Mouse (Mus musculus): ENCODE measurements around the gene Vmn1r84. TPM values are rescaled to one million over a fixed set of nuclear protein-coding genes. Genes with fewer than 3 reads are reported as not detected.

The Vmn1r84 gene
- total RNA-seq (2021) (not detected), polyA plus RNA-seq (2012; rRNA removed) (not detected in 2 replicates)
- long read RNA-seq = 0 reads

DNA sequence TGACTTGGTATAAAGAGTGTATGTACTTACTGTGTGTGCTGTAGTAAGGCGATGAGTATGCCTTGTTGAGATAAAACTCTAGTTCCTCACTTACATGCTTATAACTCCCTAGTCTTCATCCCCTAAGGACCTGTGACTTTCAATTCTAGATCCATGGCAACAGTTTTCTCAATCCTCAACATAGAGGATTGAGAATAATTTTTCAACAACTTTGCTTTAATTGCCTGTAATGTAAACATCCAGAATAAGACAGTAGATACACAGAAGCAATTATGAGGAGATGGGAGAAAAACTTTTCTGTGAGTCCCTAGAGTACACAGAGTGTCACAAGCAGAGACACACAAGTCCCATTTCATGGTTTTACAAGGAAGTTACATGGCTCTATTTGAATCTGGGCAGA, at the start of gene Vmn1r84:
Vmn1r84 (minus strand) TSS at position 101 of the 400 bp plus-strand sequence.
- no peak for DNase-seq

DNA sequence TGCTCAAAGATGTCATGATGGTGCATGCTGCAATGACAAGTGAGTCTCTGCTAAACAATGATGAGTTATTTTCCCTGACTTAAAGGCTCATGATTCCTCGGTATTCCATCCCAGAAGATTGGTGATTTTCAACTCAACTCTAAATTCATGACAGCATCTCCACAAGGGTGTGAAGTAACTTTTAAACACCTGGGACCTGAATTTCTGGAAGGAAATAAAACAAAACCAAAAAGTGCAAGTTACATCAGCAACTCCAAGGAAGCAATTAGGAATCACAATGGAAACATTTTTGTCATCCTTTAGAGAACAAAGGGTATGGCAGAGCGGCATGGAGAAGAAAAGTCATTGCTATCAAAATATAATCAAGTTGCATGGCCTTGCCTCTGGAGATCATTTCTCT, 39.7 kb downstream of the Vmn1r84 start, which contains the start of gene Vmn1r83:
Vmn1r83 (minus strand) TSS at position 101 of the 400 bp plus-strand sequence.
- DNase-seq = no peak

Small RNA genes within 50 kb of the gene (microRNA-seq; reads per million reads assigned to microRNA genes)
- gene Gm23521 = 0 reads per million in 2 experiments

Other genes starting within 250 kb of the Vmn1r84 start
- gene Vmn1r78, start 219.0 kb downstream of the Vmn1r84 start, total RNA-seq (2021) = not detected
- not detected in 2 replicates for gene Vmn1r78, start 219.0 kb downstream of the Vmn1r84 start, polyA plus RNA-seq (2012; rRNA removed)
- not detected for gene Vmn1r79, start 198.0 kb downstream of the Vmn1r84 start, total RNA-seq (2021)
- not detected in 2 replicates for gene Vmn1r79, start 198.0 kb downstream of the Vmn1r84 start, polyA plus RNA-seq (2012; rRNA removed)
- gene Vmn1r80, start 180.0 kb downstream of the Vmn1r84 start, total RNA-seq (2021) = not detected
- gene Vmn1r80, start 180.0 kb downstream of the Vmn1r84 start, polyA plus RNA-seq (2012; rRNA removed) = not detected in 2 replicates
- gene Vmn1r81, start 101.0 kb downstream of the Vmn1r84 start, total RNA-seq (2021) = not detected
- gene Vmn1r81, start 101.0 kb downstream of the Vmn1r84 start, polyA plus RNA-seq (2012; rRNA removed) = not detected in 2 replicates
- not detected for gene Vmn1r82, start 68.8 kb downstream of the Vmn1r84 start, total RNA-seq (2021)
- not detected in 2 replicates for gene Vmn1r82, start 68.8 kb downstream of the Vmn1r84 start, polyA plus RNA-seq (2012; rRNA removed)
- not detected for gene Vmn1r83, start 39.8 kb downstream of the Vmn1r84 start, total RNA-seq (2021)
- gene Vmn1r83, start 39.8 kb downstream of the Vmn1r84 start, polyA plus RNA-seq (2012; rRNA removed) = not detected in 2 replicates
- 1 to 10 TPM; 3.7 to 6.0 TPM for gene Zfp551, start 53.5 kb upstream of the Vmn1r84 start, total RNA-seq (2021)
- gene Zfp551, start 53.5 kb upstream of the Vmn1r84 start, polyA plus RNA-seq (2012; rRNA removed) = 0.38 and 0.52 TPM in 2 replicates
- gene Zfp606, start 109.0 kb upstream of the Vmn1r84 start, total RNA-seq (2021) = 1 to 10 TPM; 7.7 to 9.6 TPM
- 4.0 and 4.4 TPM in 2 replicates for gene Zfp606, start 109.0 kb upstream of the Vmn1r84 start, polyA plus RNA-seq (2012; rRNA removed)
- not detected for gene 2900092C05Rik, start 143.2 kb upstream of the Vmn1r84 start, total RNA-seq (2021)
- gene 2900092C05Rik, start 143.2 kb upstream of the Vmn1r84 start, polyA plus RNA-seq (2012; rRNA removed) = not detected in 2 replicates
- under 1 TPM; under 0.01 to 0.03 TPM for gene Vmn2r53, start 239.5 kb upstream of the Vmn1r84 start, total RNA-seq (2021)
- not detected in 2 replicates for gene Vmn2r53, start 239.5 kb upstream of the Vmn1r84 start, polyA plus RNA-seq (2012; rRNA removed)

Data from adrenal gland, adult 2 months (tissue).